Mouse (Mus musculus) adrenal gland, postnatal 4 days (tissue): ENCODE results near the gene 1600012H06Rik. TPM values are rescaled to one million over a fixed set of nuclear protein-coding genes. Genes with fewer than 3 reads are reported as not detected.
"Not testable (repeated sequence)": the region's sequence is repeated elsewhere in the genome, so short reads cannot be mapped to it uniquely, and the experiment has no call there.

ENCODE experiments used
- DNase-seq, 2 experiments: peaks; one replicate each; pipeline ENCODE4 v3.0.0; 2021 to 2022; ENCODE audit warnings: low spot score in 2 of 2, mixed read lengths in 2 of 2
- long read RNA-seq, 2 experiments: library from polyadenylated mRNA; stranded (forward); transcript quantifications; one replicate each; pipeline ENCODE4 v2.0.0; 2021
- total RNA-seq, 2 experiments: library from RNA; stranded (reverse); gene quantifications; 2 replicates each; pipeline ENCODE4 v1.2.3; 2021

The 1600012H06Rik gene
- total RNA-seq: 10 to 100 TPM; 37.3 to 39.5 TPM
- long read RNA-seq, experiment 1, transcript 1600012H06Rik-201 (2 exons, 2,506 nt): major isoform, 8 of 39 reads
- long read RNA-seq, experiment 1, transcript 1600012H06Rik-202 (2 exons, 2,523 nt): minor isoform, 5 of 39 reads
- long read RNA-seq, experiment 1, partial matches to known transcripts: 0 of 39 reads
- long read RNA-seq, experiment 1, other reads (novel, unspliced or antisense): 26 of 39 reads
- long read RNA-seq, experiment 2, transcript 1600012H06Rik-201 (2 exons, 2,506 nt): major isoform, 18 of 54 reads
- long read RNA-seq, experiment 2, transcript 1600012H06Rik-202 (2 exons, 2,523 nt): minor isoform, 8 of 54 reads
- long read RNA-seq, experiment 2, partial matches to known transcripts: 0 of 54 reads
- long read RNA-seq, experiment 2, other reads (novel, unspliced or antisense): 27 of 54 reads

GRCm38 (mm10) chr17:14943009-14943728 lies at the start of gene 1600012H06Rik, which contains the start of gene Wdr27:
1600012H06Rik (plus strand) TSS chr17:14943184.
Wdr27 (minus strand) TSS chr17:14943158.
- peak; percentile 95 to 99 for DNase-seq

GRCm38 (mm10) chr17:14895058-14895457 lies 47.9 kb upstream of the 1600012H06Rik start:
- not testable (repeated sequence) for DNase-seq

GRCm38 (mm10) chr17:14898972-14899371 lies 44.0 kb upstream of the 1600012H06Rik start:
- no peak for DNase-seq

- DNase-seq: no peak
These were observed 39.8 kb upstream of the 1600012H06Rik start for GRCm38 (mm10) chr17:14903212-14903611.

GRCm38 (mm10) chr17:14904206-14904605 lies 38.8 kb upstream of the 1600012H06Rik start:
- DNase-seq: no peak

GRCm38 (mm10) chr17:14904637-14905265 lies 38.2 kb upstream of the 1600012H06Rik start:
- DNase-seq: peak in 1 of 2 experiments; percentile 30

- DNase-seq: no peak
These were observed 36.4 kb upstream of the 1600012H06Rik start for GRCm38 (mm10) chr17:14906611-14907010.

GRCm38 (mm10) chr17:14907136-14907535 lies 35.8 kb upstream of the 1600012H06Rik start:
- DNase-seq: no peak

- DNase-seq: no peak
These were observed 33.7 kb upstream of the 1600012H06Rik start for GRCm38 (mm10) chr17:14909331-14909730.

GRCm38 (mm10) chr17:14910771-14911170 lies 32.2 kb upstream of the 1600012H06Rik start:
- DNase-seq: no peak

GRCm38 (mm10) chr17:14912420-14912819 lies 30.6 kb upstream of the 1600012H06Rik start:
- DNase-seq: no peak

GRCm38 (mm10) chr17:14912981-14913380 lies 30.0 kb upstream of the 1600012H06Rik start:
- DNase-seq: no peak

- no peak for DNase-seq
These were observed 28.6 kb upstream of the 1600012H06Rik start for GRCm38 (mm10) chr17:14914401-14914800.

- no peak for DNase-seq
These were observed 25.1 kb upstream of the 1600012H06Rik start for GRCm38 (mm10) chr17:14917866-14918265.

GRCm38 (mm10) chr17:14921582-14921981 lies 21.4 kb upstream of the 1600012H06Rik start:
- no peak for DNase-seq

GRCm38 (mm10) chr17:14927644-14928218 lies 15.3 kb upstream of the 1600012H06Rik start:
- DNase-seq: no peak

GRCm38 (mm10) chr17:14928631-14929030 lies 14.4 kb upstream of the 1600012H06Rik start:
- DNase-seq: no peak

GRCm38 (mm10) chr17:14930697-14931096 lies 12.3 kb upstream of the 1600012H06Rik start:
- DNase-seq: no peak

GRCm38 (mm10) chr17:14931469-14931868 lies 11.5 kb upstream of the 1600012H06Rik start:
- DNase-seq: no peak

GRCm38 (mm10) chr17:14935280-14935679 lies 7.7 kb upstream of the 1600012H06Rik start:
- not testable (repeated sequence) for DNase-seq
